Mouse (Mus musculus) kidney, adult 2 months (tissue): ENCODE data around the gene Aco2.

Source experiments
- CTCF ChIP-seq: fragments of 200-500 bp; conservative IDR thresholded peaks from 2 replicates; pipeline ENCODE4 v1.5.1; 2011; ENCODE audit warnings: low read depth, mild to moderate bottlenecking, control low read depth, low read length, moderate library complexity, mixed read lengths; ENCODE audit not compliant: insufficient read depth, insufficient read length
- POLR2A ChIP-seq: fragments of 200-500 bp; IDR thresholded peaks from one replicate; pipeline ENCODE4 v1.6.1; 2011; ENCODE audit warnings: low read depth, low read length, control low read depth

DNA sequence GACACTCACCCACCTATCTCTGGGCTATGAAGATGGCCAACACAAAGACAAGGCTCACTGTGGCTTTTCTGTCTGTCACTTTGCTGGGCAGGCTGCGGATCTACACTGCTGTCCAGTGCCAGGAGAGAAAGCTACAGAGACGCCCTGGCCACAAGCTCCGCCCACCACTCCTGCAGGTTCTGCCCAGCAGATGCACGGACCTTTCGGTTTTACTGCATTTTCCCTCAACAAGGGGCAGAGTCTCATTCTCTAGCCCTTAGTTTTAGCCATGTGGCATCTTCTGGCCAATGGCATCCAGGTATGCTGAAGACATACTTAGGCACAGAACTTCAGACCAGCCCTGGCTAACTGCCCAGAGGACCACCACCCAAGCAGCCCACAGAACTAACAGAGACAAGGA, 49.1 kb downstream of the Aco2 start:
- TF ChIP-seq POLR2A = no peak
- TF ChIP-seq CTCF = no peak
